Mouse (Mus musculus) myocyte (in vitro differentiated cells): Measurements from ENCODE around the gene Prg2. TPM values are rescaled to one million over a fixed set of nuclear protein-coding genes. Genes with fewer than 3 reads are reported as not detected.

ENCODE experiments used
- H3K27me3 ChIP-seq: one replicate; pipeline ENCODE4 v1.6.1; 2011; ENCODE audit not compliant: control insufficient read depth, insufficient read depth, insufficient read length
- H3K36me3 ChIP-seq: one replicate; pipeline ENCODE4 v1.6.1; 2011; ENCODE audit not compliant: control insufficient read depth, insufficient read depth
- H3K4me2 ChIP-seq: one replicate; pipeline ENCODE4 v1.6.1; 2011; ENCODE audit warnings: low read depth, control low read depth
- H3K4me3 ChIP-seq: one replicate; pipeline ENCODE4 v1.5.1; 2011; ENCODE audit warnings: mild to moderate bottlenecking, control low read depth, moderate library complexity
- H3K79me2 ChIP-seq: one replicate; pipeline ENCODE4 v1.6.1; 2011; ENCODE audit not compliant: control insufficient read depth, insufficient read depth
- H3ac ChIP-seq: one replicate; pipeline ENCODE4 v1.6.1; 2011; ENCODE audit not compliant: control insufficient read depth, insufficient read length
- CEBPB ChIP-seq: IDR thresholded peaks from 2 replicates; pipeline ENCODE4 v1.6.1; 2011; ENCODE audit warnings: mild to moderate bottlenecking, moderate library complexity; ENCODE audit not compliant: poor library complexity, insufficient read depth, severe bottlenecking
- E2F4 ChIP-seq: IDR thresholded peaks from one replicate; pipeline ENCODE4 v1.6.1; 2011; ENCODE audit warnings: mild to moderate bottlenecking, control low read depth, moderate library complexity; ENCODE audit not compliant: insufficient read depth
- MAX ChIP-seq: IDR thresholded peaks from one replicate; pipeline ENCODE4 v1.6.1; 2011; ENCODE audit warnings: low read depth, mild to moderate bottlenecking, control low read depth
- MYOD1 ChIP-seq, 3 experiments: IDR thresholded peaks; one replicate each; pipeline ENCODE4 v1.6.1; 2011; ENCODE audit warnings: control low read depth in 2 of 3, low read depth in 2 of 3, mild to moderate bottlenecking in 2 of 3, moderate library complexity in 1 of 3; ENCODE audit not compliant: insufficient read length in 2 of 3, control insufficient read depth in 1 of 3
- MYOG ChIP-seq, 3 experiments: IDR thresholded peaks; one replicate each; pipeline ENCODE4 v1.6.1; 2011; ENCODE audit warnings: control low read depth in 2 of 3, low read depth in 2 of 3, mild to moderate bottlenecking in 2 of 3; ENCODE audit not compliant: insufficient read length in 2 of 3, control insufficient read depth in 1 of 3, insufficient read depth in 1 of 3
- POLR2A ChIP-seq: IDR thresholded peaks from one replicate; pipeline ENCODE4 v1.6.1; 2011; ENCODE audit warnings: low read depth, mild to moderate bottlenecking, control low read depth, moderate library complexity; ENCODE audit not compliant: insufficient read length
- POLR2AphosphoS2 ChIP-seq: IDR thresholded peaks from one replicate; pipeline ENCODE4 v1.6.1; 2011; ENCODE audit warnings: low read depth, control low read depth; ENCODE audit not compliant: insufficient read length
- REST ChIP-seq: IDR thresholded peaks from one replicate; pipeline ENCODE4 v1.6.1; 2011; ENCODE audit warnings: mild to moderate bottlenecking, control low read depth, moderate library complexity; ENCODE audit not compliant: insufficient read depth, insufficient read length
- SRF ChIP-seq: IDR thresholded peaks from one replicate; pipeline ENCODE4 v1.6.1; 2011; ENCODE audit warnings: low read depth; ENCODE audit not compliant: control insufficient read depth, insufficient read length
- TCF12 ChIP-seq: IDR thresholded peaks from one replicate; pipeline ENCODE4 v1.6.1; 2011; ENCODE audit warnings: mild to moderate bottlenecking, control low read depth; ENCODE audit not compliant: poor library complexity, insufficient read depth, severe bottlenecking
- TCF3 ChIP-seq: IDR thresholded peaks from one replicate; pipeline ENCODE4 v1.6.1; 2011; ENCODE audit warnings: low read depth, control low read depth; ENCODE audit not compliant: insufficient read length
- USF1 ChIP-seq: IDR thresholded peaks from one replicate; pipeline ENCODE4 v1.6.1; 2011; ENCODE audit warnings: low read depth, mild to moderate bottlenecking, control low read depth, moderate library complexity
- polyA plus RNA-seq: library from polyadenylated mRNA; unstranded; fragments of >200 nt; fragmentation: generic; extraction: Trizol; gene quantifications from one replicate; pipeline ENCODE4 v1.2.1, GENCODE M21; 2012; ENCODE audit warnings: missing spikeins

Gene Prg2
- polyA plus RNA-seq, result not detected

GRCm38 (mm10) chr2:84980188-84980587, at the start of gene Prg2:
Prg2 (plus strand) TSS chr2:84980461.
- peaks cover 26% of the 10 kb centered on the region for H3K27me3 ChIP-seq
- H3K36me3 ChIP-seq, result no peaks in the 10 kb centered on the region
- no peak within 1 kb of the TSS for H3K4me3 ChIP-seq
- H3K4me2 ChIP-seq, result no peak within 1 kb of the TSS
- H3ac ChIP-seq, result no peak within 1 kb of the TSS
- no peaks in the 10 kb centered on the region for H3K79me2 ChIP-seq
- no peak for TF ChIP-seq REST
- TF ChIP-seq MAX, result no peak
- TF ChIP-seq USF1, result no peak
- TF ChIP-seq MYOD1 (IDR thresholded peaks at IDR 0.05; ENCODE audit: control insufficient read depth in 1 of 3, insufficient read length in 2 of 3, low read depth in 2 of 3), result no peak
- TF ChIP-seq E2F4, result no peak
- no peak for TF ChIP-seq POLR2A
- TF ChIP-seq TCF12, result no peak
- no peak for TF ChIP-seq TCF3
- no peak for TF ChIP-seq POLR2AphosphoS2
- TF ChIP-seq MYOG (IDR thresholded peaks at IDR 0.05; ENCODE audit: control insufficient read depth in 1 of 3, insufficient read depth in 1 of 3, insufficient read length in 2 of 3, low read depth in 2 of 3), result no peak
- no peak for TF ChIP-seq CEBPB
- no peak for TF ChIP-seq SRF

- no peak overlapping the region for H3ac ChIP-seq
- no peaks in the 10 kb centered on the region for H3K36me3 ChIP-seq
- TF ChIP-seq USF1 (no peak), SRF (no peak), REST (no peak), MYOG (IDR thresholded peaks at IDR 0.05; ENCODE audit: control insufficient read depth in 1 of 3, insufficient read depth in 1 of 3, insufficient read length in 2 of 3, low read depth in 2 of 3) (no peak), POLR2A (no peak), MAX (no peak), TCF3 (no peak), POLR2AphosphoS2 (no peak), E2F4 (no peak), TCF12 (no peak), CEBPB (no peak), MYOD1 (IDR thresholded peaks at IDR 0.05; ENCODE audit: control insufficient read depth in 1 of 3, insufficient read length in 2 of 3, low read depth in 2 of 3) (no peak)
- H3K27me3 ChIP-seq, result peaks cover 7% of the 10 kb centered on the region
- no peaks in the 10 kb centered on the region for H3K79me2 ChIP-seq
- no peak overlapping the region for H3K4me3 ChIP-seq
- H3K4me2 ChIP-seq, result no peak overlapping the region
These were observed 46.1 kb upstream of the Prg2 start for GRCm38 (mm10) chr2:84933992-84934648.

GRCm38 (mm10) chr2:84934649-84935007, 45.6 kb upstream of the Prg2 start:
- no peak overlapping the region for H3K4me3 ChIP-seq
- H3K27me3 ChIP-seq, result peaks cover 7% of the 10 kb centered on the region
- no peaks in the 10 kb centered on the region for H3K36me3 ChIP-seq
- no peak overlapping the region for H3ac ChIP-seq
- TF ChIP-seq MYOD1 (IDR thresholded peaks at IDR 0.05; ENCODE audit: control insufficient read depth in 1 of 3, insufficient read length in 2 of 3, low read depth in 2 of 3) (no peak), E2F4 (no peak), MAX (no peak), REST (no peak), POLR2A (no peak), TCF12 (no peak), CEBPB (no peak)
- H3K79me2 ChIP-seq, result no peaks in the 10 kb centered on the region
- H3K4me2 ChIP-seq, result no peak overlapping the region

GRCm38 (mm10) chr2:84935065-84935464, 45.2 kb upstream of the Prg2 start:
- no peak overlapping the region for H3ac ChIP-seq
- no peak overlapping the region for H3K4me2 ChIP-seq
- H3K79me2 ChIP-seq, result no peaks in the 10 kb centered on the region
- TF ChIP-seq REST (no peak), POLR2AphosphoS2 (no peak), MYOD1 (IDR thresholded peaks at IDR 0.05; ENCODE audit: control insufficient read depth in 1 of 3, insufficient read length in 2 of 3, low read depth in 2 of 3) (no peak), SRF (no peak), CEBPB (no peak), E2F4 (no peak), USF1 (no peak), MYOG (IDR thresholded peaks at IDR 0.05; ENCODE audit: control insufficient read depth in 1 of 3, insufficient read depth in 1 of 3, insufficient read length in 2 of 3, low read depth in 2 of 3) (no peak), TCF3 (no peak), POLR2A (no peak), MAX (no peak), TCF12 (no peak)
- H3K27me3 ChIP-seq, result peaks cover 7% of the 10 kb centered on the region
- H3K4me3 ChIP-seq, result no peak overlapping the region
- no peaks in the 10 kb centered on the region for H3K36me3 ChIP-seq
